Mouse (Mus musculus) bone marrow, adult 2 months (tissue): ENCODE measurements around the gene Sp2.

Source experiments
- CTCF ChIP-seq: fragments of 200-500 bp; IDR thresholded peaks from 2 replicates; pipeline ENCODE4 v1.5.1; 2011; ENCODE audit warnings: low read length, control low read depth; ENCODE audit not compliant: control insufficient read depth, insufficient read depth
- POLR2A ChIP-seq: fragments of 200-500 bp; IDR thresholded peaks from 2 replicates; pipeline ENCODE4 v1.6.1; 2011; ENCODE audit warnings: low read depth, mild to moderate bottlenecking, control low read depth, low read length, borderline replicate concordance; ENCODE audit not compliant: control insufficient read depth

GRCm38 (mm10) chr11:96924861-96925260, 57.9 kb downstream of the Sp2 start:
- TF ChIP-seq CTCF (no peak), POLR2A (no peak)
